Mouse (Mus musculus): ENCODE data around the gene Luc7l3. TPM values are rescaled to one million over a fixed set of nuclear protein-coding genes. Genes with fewer than 3 reads are reported as not detected.
A peak's percentile ranks its signal among the peaks of the same experiment; 100 is the strongest.

Luc7l3 gene
- total and polyA plus RNA-seq, 3 experiments: 47.3 to 90.5 (median 54.7) TPM

GRCm38 (mm10) chr11:94276869-94277337 is 44.9 kb downstream of the Luc7l3 start:
- Histone ChIP-seq H3K27ac (ENCODE audit: control insufficient read depth, low read depth, low read length) (no peak overlapping the region), H3K9me3 (replicated peaks; ENCODE audit: insufficient read depth, low read length) (no peaks in the 10 kb centered on the region), H3K79me2 (ENCODE audit: control insufficient read depth, insufficient read depth, low read length, poor library complexity) (no peaks in the 10 kb centered on the region), H3K27me3 (ENCODE audit: control insufficient read depth in 1 of 2, insufficient read depth in 2 of 2, low read length in 2 of 2) (no peaks in the 10 kb centered on the region), H3K36me3 (ENCODE audit: control insufficient read depth in 1 of 2, insufficient read depth in 2 of 2, low read length in 2 of 2) (peaks cover 0 to 6% of the 10 kb centered on the region in 2 experiments; a peak in 2 of 4 replicates), H3K9ac (ENCODE audit: control insufficient read depth, low read depth, low read length, poor library complexity, severe bottlenecking) (peak overlapping the region; percentile 50), H3K4me3 (ENCODE audit: control insufficient read depth in 1 of 2, insufficient read depth in 1 of 2, low read depth in 2 of 2, low read length in 2 of 2) (peak overlapping the region; percentile 56 to 83), H3K4me1 (ENCODE audit: control insufficient read depth in 1 of 2, insufficient read depth in 2 of 2, low read length in 2 of 2) (peaks cover 0 to 7% of the 10 kb centered on the region in 2 experiments; a peak in 3 of 4 replicates)
- peak; percentile 92 for TF ChIP-seq ZC3H11A (IDR thresholded peaks at IDR 0.05; ENCODE audit: low read depth, low read length)
- peak; percentile 35; the same call in 1 of the 2 replicates for TF ChIP-seq HCFC1 (IDR thresholded peaks at IDR 0.05; ENCODE audit: low read depth, low read length)
- peak; percentile 87 for TF ChIP-seq MAX (IDR thresholded peaks at IDR 0.05; ENCODE audit: low read length)
- TF ChIP-seq NRF1 (IDR thresholded peaks at IDR 0.05; ENCODE audit: insufficient read depth, low read depth, low read length, poor library complexity, severe bottlenecking): peak; percentile 97
- TF ChIP-seq MAFK (IDR thresholded peaks at IDR 0.05; ENCODE audit: borderline replicate concordance, low read depth, low read length): no peak
- no peak for TF ChIP-seq POLR2AphosphoS5 (IDR thresholded peaks at IDR 0.05; ENCODE audit: borderline replicate concordance, low read depth, low read length)
- peak in 1 of 2 experiments; percentile 29; a peak in 1 of 4 replicates for TF ChIP-seq POLR2A (IDR thresholded peaks at IDR 0.05; ENCODE audit: control insufficient read depth in 1 of 2, insufficient read depth in 1 of 2, low read depth in 1 of 2, low read length in 2 of 2, poor library complexity in 1 of 2)
- peak; percentile 71 for TF ChIP-seq MXI1 (IDR thresholded peaks at IDR 0.05; ENCODE audit: low read depth, low read length)
- TF ChIP-seq NELFE (IDR thresholded peaks at IDR 0.05; ENCODE audit: low read depth, low read length): peak; percentile 47; the same call in 1 of the 2 replicates
- TF ChIP-seq CHD2 (IDR thresholded peaks at IDR 0.05; ENCODE audit: low read length): no peak
- peak; percentile 83 for TF ChIP-seq MYC (IDR thresholded peaks at IDR 0.05; ENCODE audit: low read depth, low read length)
- no peak for TF ChIP-seq POLR2AphosphoS2 (IDR thresholded peaks at IDR 0.05; ENCODE audit: low read length)
- no peak for TF ChIP-seq E2F4 (IDR thresholded peaks at IDR 0.05; ENCODE audit: borderline replicate concordance, low read depth, low read length)
- TF ChIP-seq SIN3A (IDR thresholded peaks at IDR 0.05; ENCODE audit: low read length): peak; percentile 62; the same call in 1 of the 2 replicates
- TF ChIP-seq KAT2A (conservative IDR thresholded peaks at IDR 0.05; ENCODE audit: low read depth, low read length): no peak
- TF ChIP-seq CTCF (IDR thresholded peaks at IDR 0.05 in 2 of 3, conservative IDR thresholded peaks at IDR 0.05 in 1 of 3; ENCODE audit: control insufficient read depth in 1 of 3, insufficient read depth in 1 of 3, low read depth in 2 of 3, low read length in 3 of 3, poor library complexity in 1 of 3, severe bottlenecking in 1 of 3): peak in 2 of 3 experiments; percentile 97 to 98; a peak in 5 of 6 replicates
- TF ChIP-seq SMC3 (IDR thresholded peaks at IDR 0.05; ENCODE audit: low read depth, low read length): peak; percentile 97
- TF ChIP-seq RAD21 (IDR thresholded peaks at IDR 0.05; ENCODE audit: low read depth, low read length): peak; percentile 98
- peak; percentile 96 for DNase-seq (ENCODE audit: low read depth, low spot score)

DNA sequence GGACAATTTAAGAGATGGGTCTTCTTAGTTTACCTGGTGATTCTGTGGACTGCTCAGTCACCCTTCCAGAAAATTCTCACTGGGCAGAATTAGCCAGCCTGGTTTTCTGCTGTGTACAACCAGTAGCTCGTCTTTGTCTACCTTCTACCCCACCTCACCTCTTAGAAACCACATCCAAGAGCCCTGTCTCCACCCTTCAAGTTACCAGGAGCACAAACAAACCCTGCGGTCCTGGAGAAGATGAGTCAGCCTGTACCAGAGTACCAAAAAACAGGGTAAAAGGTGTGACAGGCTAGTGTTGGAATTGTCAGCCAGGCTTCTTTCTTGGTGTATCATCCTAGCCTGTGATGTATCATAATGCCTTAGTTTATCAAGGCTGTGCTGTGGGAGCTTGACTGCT is 46.1 kb downstream of the Luc7l3 start:
- H3K4me3 ChIP-seq (ENCODE audit: control insufficient read depth in 1 of 2, insufficient read depth in 1 of 2, low read depth in 2 of 2, low read length in 2 of 2): no peak overlapping the region
- H3K27me3 ChIP-seq (ENCODE audit: control insufficient read depth in 1 of 2, insufficient read depth in 2 of 2, low read length in 2 of 2): no peaks in the 10 kb centered on the region
- H3K4me1 ChIP-seq (ENCODE audit: control insufficient read depth in 1 of 2, insufficient read depth in 2 of 2, low read length in 2 of 2): peaks cover 0 to 16% of the 10 kb centered on the region in 2 experiments; a peak in 3 of 4 replicates
- no peak overlapping the region for H3K27ac ChIP-seq (ENCODE audit: control insufficient read depth, low read depth, low read length)
- TF ChIP-seq POLR2AphosphoS2 (IDR thresholded peaks at IDR 0.05; ENCODE audit: low read length) (no peak), GABPA (IDR thresholded peaks at IDR 0.05; ENCODE audit: low read depth, low read length) (no peak), RAD21 (IDR thresholded peaks at IDR 0.05; ENCODE audit: low read depth, low read length) (no peak), USF1 (IDR thresholded peaks at IDR 0.05; ENCODE audit: low read depth, low read length) (no peak)
- no peak for DNase-seq (ENCODE audit: low read depth, low spot score)
- H3K9ac ChIP-seq (ENCODE audit: control insufficient read depth, low read depth, low read length, poor library complexity, severe bottlenecking): no peak overlapping the region
- H3K79me2 ChIP-seq (ENCODE audit: control insufficient read depth, insufficient read depth, low read length, poor library complexity): no peaks in the 10 kb centered on the region
- H3K9me3 ChIP-seq (replicated peaks; ENCODE audit: insufficient read depth, low read length): no peaks in the 10 kb centered on the region
- peaks cover 0 to 14% of the 10 kb centered on the region in 2 experiments; a peak in 2 of 4 replicates for H3K36me3 ChIP-seq (ENCODE audit: control insufficient read depth in 1 of 2, insufficient read depth in 2 of 2, low read length in 2 of 2)

Measured in MEL (cell line).